Mouse (Mus musculus): ENCODE measurements around the gene Gm26727. TPM values are rescaled to one million over a fixed set of nuclear protein-coding genes. Genes with fewer than 3 reads are reported as not detected.
"Not testable (repeated sequence)": the region's sequence is repeated elsewhere in the genome, so short reads cannot be mapped to it uniquely, and the experiment has no call there.

Gm26727 gene
- polyA plus RNA-seq, 1 experiment: not detected

GRCm38 (mm10) chr2:67445780-67446179, 12.8 kb upstream of the Gm26727 start, which contains the start of gene Xirp2:
TSS of gene Xirp2 (plus strand) at chr2:67446002.
- Histone ChIP-seq H3K4me3 (replicated peaks; ENCODE audit: insufficient read depth, low read depth, low read length) (no peak within 1 kb of the TSS), H3K27ac (ENCODE audit: insufficient read depth, low read length) (no peak within 1 kb of the TSS), H3K4me1 (ENCODE audit: control insufficient read depth, insufficient read depth, low read length) (no peaks in the 10 kb centered on the region), H3K27me3 (ENCODE audit: control insufficient read depth, insufficient read depth, low read length) (no peaks in the 10 kb centered on the region)
- 78% methylated on average over 3 of the region's 3 CpGs for WGBS
- TF ChIP-seq POLR2A (IDR thresholded peaks at IDR 0.05; ENCODE audit: borderline replicate concordance, insufficient read depth, low read length) (no peak), CTCF (IDR thresholded peaks at IDR 0.05; ENCODE audit: borderline replicate concordance, insufficient read depth, low read depth, low read length) (no peak)
- no peak for DNase-seq

DNA sequence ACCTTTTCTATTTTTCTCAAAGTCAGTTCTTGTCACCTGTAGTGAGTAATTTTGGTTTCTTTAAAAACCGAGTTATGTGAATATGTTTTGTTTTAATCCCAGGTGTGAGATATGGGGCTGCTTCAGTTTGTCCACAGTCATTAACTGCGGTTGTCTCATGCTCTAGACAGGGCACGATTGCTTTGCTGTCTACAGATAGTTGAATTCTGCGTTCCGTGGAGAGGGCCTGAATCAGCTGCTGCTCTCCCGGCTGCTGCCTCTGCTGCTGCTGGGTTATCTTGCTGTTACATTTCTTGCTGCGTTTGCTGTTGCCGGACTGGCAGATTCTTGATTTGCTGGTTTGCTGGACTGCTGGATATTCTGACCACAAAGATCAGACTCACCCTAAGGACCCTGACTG, 5.3 kb upstream of the Gm26727 start:
- DNase-seq: no peak
- Histone ChIP-seq H3K27ac (ENCODE audit: insufficient read depth, low read length) (no peak overlapping the region), H3K27me3 (ENCODE audit: control insufficient read depth, insufficient read depth, low read length) (no peaks in the 10 kb centered on the region), H3K4me3 (replicated peaks; ENCODE audit: insufficient read depth, low read depth, low read length) (no peak overlapping the region), H3K4me1 (ENCODE audit: control insufficient read depth, insufficient read depth, low read length) (no peaks in the 10 kb centered on the region)
- TF ChIP-seq POLR2A (IDR thresholded peaks at IDR 0.05; ENCODE audit: borderline replicate concordance, insufficient read depth, low read length): no peak
- no peak for TF ChIP-seq CTCF (IDR thresholded peaks at IDR 0.05; ENCODE audit: borderline replicate concordance, insufficient read depth, low read depth, low read length)
- 91% methylated on average over 8 of the region's 8 CpGs for WGBS

DNA sequence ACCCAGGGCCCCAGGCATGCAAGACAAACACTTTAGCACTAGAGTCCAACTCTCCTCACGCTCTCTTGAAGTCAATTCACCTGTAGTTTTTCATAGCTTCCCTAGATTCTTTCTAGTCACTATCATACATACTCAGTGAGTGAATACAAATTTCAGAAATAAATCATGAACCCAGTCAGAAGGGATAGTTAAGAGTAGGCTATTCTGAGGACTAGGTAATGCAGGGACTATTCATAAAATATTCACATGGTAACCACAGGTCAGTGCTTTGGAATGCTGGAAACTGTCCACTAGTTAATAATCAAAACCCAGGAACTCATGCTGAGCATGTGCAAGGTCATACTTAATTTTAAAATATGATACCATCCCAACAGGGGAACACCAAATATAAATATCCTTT, 10.2 kb downstream of the Gm26727 start:
- H3K4me3 ChIP-seq (replicated peaks; ENCODE audit: insufficient read depth, low read depth, low read length): no peak overlapping the region
- 88% methylated on average over 1 of the region's 1 CpGs for WGBS
- H3K27me3 ChIP-seq (ENCODE audit: control insufficient read depth, insufficient read depth, low read length): no peaks in the 10 kb centered on the region
- no peak overlapping the region for H3K27ac ChIP-seq (ENCODE audit: insufficient read depth, low read length)
- TF ChIP-seq CTCF (IDR thresholded peaks at IDR 0.05; ENCODE audit: borderline replicate concordance, insufficient read depth, low read depth, low read length): no peak
- TF ChIP-seq POLR2A (IDR thresholded peaks at IDR 0.05; ENCODE audit: borderline replicate concordance, insufficient read depth, low read length): no peak
- no peaks in the 10 kb centered on the region for H3K4me1 ChIP-seq (ENCODE audit: control insufficient read depth, insufficient read depth, low read length)
- DNase-seq: no peak

- DNase-seq: no peak
- Histone ChIP-seq H3K4me3 (replicated peaks; ENCODE audit: insufficient read depth, low read depth, low read length) (no peak overlapping the region), H3K4me1 (ENCODE audit: control insufficient read depth, insufficient read depth, low read length) (no peaks in the 10 kb centered on the region), H3K27me3 (ENCODE audit: control insufficient read depth, insufficient read depth, low read length) (no peaks in the 10 kb centered on the region), H3K27ac (ENCODE audit: insufficient read depth, low read length) (no peak overlapping the region)
- TF ChIP-seq POLR2A (IDR thresholded peaks at IDR 0.05; ENCODE audit: borderline replicate concordance, insufficient read depth, low read length): no peak
- no peak for TF ChIP-seq CTCF (IDR thresholded peaks at IDR 0.05; ENCODE audit: borderline replicate concordance, insufficient read depth, low read depth, low read length)
Measured at GRCm38 (mm10) chr2:67420853-67421252, 12.1 kb downstream of the Gm26727 start.

GRCm38 (mm10) chr2:67413425-67413824, 19.6 kb downstream of the Gm26727 start, which contains the start of gene Gm21830:
TSS of gene Gm21830 (plus strand) at chr2:67413725.
- H3K27me3 ChIP-seq (ENCODE audit: control insufficient read depth, insufficient read depth, low read length); H3K27ac ChIP-seq (ENCODE audit: insufficient read depth, low read length); H3K4me1 ChIP-seq (ENCODE audit: control insufficient read depth, insufficient read depth, low read length); H3K4me3 ChIP-seq (replicated peaks; ENCODE audit: insufficient read depth, low read depth, low read length); DNase-seq: not testable (repeated sequence)
- WGBS: no CpG with 5 or more reads among the region's 1 CpGs

Other genes starting within 250 kb of the Gm26727 start
- gene Gm21830, start 19.5 kb downstream of the Gm26727 start, polyA plus RNA-seq (2012; rRNA removed): not detected in 2 replicates
- gene Xirp2, start 12.8 kb upstream of the Gm26727 start, polyA plus RNA-seq (2012; rRNA removed): not detected in 2 replicates
- gene B3galt1, start 132.7 kb upstream of the Gm26727 start, polyA plus RNA-seq (2012; rRNA removed): 16.3 and 18.9 TPM in 2 replicates